Mouse (Mus musculus): ENCODE measurements around the gene Pf4. TPM values are rescaled to one million over a fixed set of nuclear protein-coding genes. Genes with fewer than 3 reads are reported as not detected.

Gene Pf4
- total RNA-seq, 1 experiment: not detected

- H3K36me3 ChIP-seq (ENCODE audit: control insufficient read depth, insufficient read depth, low read length, poor library complexity, severe bottlenecking): no peaks in the 10 kb centered on the region
- H3K9me3 ChIP-seq (ENCODE audit: control insufficient read depth, insufficient read depth, low read depth, low read length): no peaks in the 10 kb centered on the region
- no peak overlapping the region for H3K4me3 ChIP-seq (ENCODE audit: insufficient read depth in 1 of 2, low read depth in 1 of 2, low read length in 2 of 2, poor library complexity in 1 of 2, severe bottlenecking in 1 of 2)
- no peak overlapping the region for H3K27ac ChIP-seq (ENCODE audit: insufficient read depth, low read depth, low read length, poor library complexity, severe bottlenecking)
- in situ Hi-C loops (cut with MboI; ENCODE audit: low sequenced_read_pairs in 2 of 2, unreplicated experiment in 2 of 2): no loop called here
- no peak overlapping the region for H3K9ac ChIP-seq (ENCODE audit: insufficient read depth, low read depth, low read length, poor library complexity, severe bottlenecking)
- H3K4me1 ChIP-seq (ENCODE audit: control insufficient read depth in 2 of 2, insufficient read depth in 2 of 2, low read length in 2 of 2, poor library complexity in 1 of 2): no peaks in the 10 kb centered on the region
- DNase-seq (ENCODE audit: low read depth, low spot score): no peak
- TF ChIP-seq ZC3H11A (IDR thresholded peaks at IDR 0.05; ENCODE audit: borderline replicate concordance, low read depth, low read length) (no peak), MAFK (IDR thresholded peaks at IDR 0.05; ENCODE audit: insufficient read depth, low read depth, low read length) (peak; percentile 97), ZNF384 (IDR thresholded peaks at IDR 0.05; ENCODE audit: low read depth, low read length) (no peak), CHD2 (IDR thresholded peaks at IDR 0.05; ENCODE audit: low read depth, low read length) (no peak), HCFC1 (IDR thresholded peaks at IDR 0.05; ENCODE audit: borderline replicate concordance, insufficient read depth, low read length) (no peak)
Observed at GRCm38 (mm10) chr5:90771369-90771768, 866 bp upstream of the Pf4 start.

DNA sequence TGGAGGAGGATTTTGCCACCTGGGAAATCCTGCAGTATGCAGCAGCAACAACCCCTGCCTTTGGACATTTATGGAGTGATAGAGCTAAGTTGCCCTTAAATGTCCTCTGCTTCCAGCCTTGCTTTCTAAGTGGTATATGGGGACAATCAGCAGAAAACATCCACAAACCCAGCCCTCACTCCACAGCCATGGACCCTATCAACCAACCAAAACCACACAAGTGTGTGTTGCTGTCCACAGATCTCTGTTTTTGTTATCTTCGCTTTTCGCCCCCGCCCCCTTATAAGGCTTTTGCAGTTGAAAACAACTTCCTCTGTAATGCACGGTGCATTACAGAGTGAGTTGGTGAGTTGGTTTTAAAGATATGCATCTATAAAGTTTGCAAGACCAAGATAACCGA is 3.3 kb downstream of the Pf4 start:
- Histone ChIP-seq H3K9me3 (ENCODE audit: control insufficient read depth, insufficient read depth, low read depth, low read length) (no peaks in the 10 kb centered on the region), H3K9ac (ENCODE audit: insufficient read depth, low read depth, low read length, poor library complexity, severe bottlenecking) (no peak overlapping the region), H3K4me3 (ENCODE audit: insufficient read depth in 1 of 2, low read depth in 1 of 2, low read length in 2 of 2, poor library complexity in 1 of 2, severe bottlenecking in 1 of 2) (no peak overlapping the region), H3K4me1 (ENCODE audit: control insufficient read depth in 2 of 2, insufficient read depth in 2 of 2, low read length in 2 of 2, poor library complexity in 1 of 2) (peaks cover 0 to 9% of the 10 kb centered on the region in 2 experiments; a peak in 2 of 4 replicates), H3K27ac (ENCODE audit: insufficient read depth, low read depth, low read length, poor library complexity, severe bottlenecking) (no peak overlapping the region), H3K36me3 (ENCODE audit: control insufficient read depth, insufficient read depth, low read length, poor library complexity, severe bottlenecking) (no peaks in the 10 kb centered on the region)
- TF ChIP-seq ZC3H11A (IDR thresholded peaks at IDR 0.05; ENCODE audit: borderline replicate concordance, low read depth, low read length) (no peak), HCFC1 (IDR thresholded peaks at IDR 0.05; ENCODE audit: borderline replicate concordance, insufficient read depth, low read length) (no peak), CHD2 (IDR thresholded peaks at IDR 0.05; ENCODE audit: low read depth, low read length) (no peak), MAFK (IDR thresholded peaks at IDR 0.05; ENCODE audit: insufficient read depth, low read depth, low read length) (no peak), ZNF384 (IDR thresholded peaks at IDR 0.05; ENCODE audit: low read depth, low read length) (no peak)
- no peak for DNase-seq (ENCODE audit: low read depth, low spot score)
- in situ Hi-C loops (cut with MboI; ENCODE audit: low sequenced_read_pairs in 2 of 2, unreplicated experiment in 2 of 2): loop anchor here in 1 of 2 experiments (25.0 kb wide), 1 partner anchor 113 kb away; no protein-coding TSS in a partner anchor

DNA sequence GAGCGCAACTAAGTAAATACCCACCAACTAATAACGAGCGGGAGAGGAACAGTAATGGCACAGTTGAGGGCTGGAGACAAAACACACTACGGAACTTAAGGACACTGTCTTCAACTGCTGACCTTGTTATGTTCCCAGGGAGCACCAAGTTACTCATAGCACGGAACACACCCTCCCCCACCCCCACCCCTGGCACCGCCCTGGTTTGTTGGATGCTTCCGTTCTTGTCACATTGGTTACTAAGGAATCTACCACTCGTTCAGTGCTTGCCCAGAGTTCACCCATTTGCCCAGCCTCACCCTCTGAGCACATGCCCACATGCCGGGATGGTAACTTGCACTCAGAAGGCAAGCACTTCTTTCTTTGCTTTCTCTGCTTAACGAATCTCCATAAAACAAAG is 5.4 kb downstream of the Pf4 start:
- H3K27ac ChIP-seq (ENCODE audit: insufficient read depth, low read depth, low read length, poor library complexity, severe bottlenecking): no peak overlapping the region
- TF ChIP-seq HCFC1 (IDR thresholded peaks at IDR 0.05; ENCODE audit: borderline replicate concordance, insufficient read depth, low read length) (no peak), ZC3H11A (IDR thresholded peaks at IDR 0.05; ENCODE audit: borderline replicate concordance, low read depth, low read length) (no peak), CHD2 (IDR thresholded peaks at IDR 0.05; ENCODE audit: low read depth, low read length) (no peak)
- no peak overlapping the region for H3K9ac ChIP-seq (ENCODE audit: insufficient read depth, low read depth, low read length, poor library complexity, severe bottlenecking)
- H3K9me3 ChIP-seq (ENCODE audit: control insufficient read depth, insufficient read depth, low read depth, low read length): no peaks in the 10 kb centered on the region
- in situ Hi-C loops (cut with MboI; ENCODE audit: low sequenced_read_pairs in 2 of 2, unreplicated experiment in 2 of 2): loop anchor here in 1 of 2 experiments (25.0 kb wide), 1 partner anchor 115 kb away; no protein-coding TSS in a partner anchor
- no peaks in the 10 kb centered on the region for H3K36me3 ChIP-seq (ENCODE audit: control insufficient read depth, insufficient read depth, low read length, poor library complexity, severe bottlenecking)
- H3K4me3 ChIP-seq (ENCODE audit: insufficient read depth in 1 of 2, low read depth in 1 of 2, low read length in 2 of 2, poor library complexity in 1 of 2, severe bottlenecking in 1 of 2): no peak overlapping the region
- peaks cover 0 to 9% of the 10 kb centered on the region in 2 experiments; a peak in 2 of 4 replicates for H3K4me1 ChIP-seq (ENCODE audit: control insufficient read depth in 2 of 2, insufficient read depth in 2 of 2, low read length in 2 of 2, poor library complexity in 1 of 2)
- no peak for DNase-seq (ENCODE audit: low read depth, low spot score)

DNA sequence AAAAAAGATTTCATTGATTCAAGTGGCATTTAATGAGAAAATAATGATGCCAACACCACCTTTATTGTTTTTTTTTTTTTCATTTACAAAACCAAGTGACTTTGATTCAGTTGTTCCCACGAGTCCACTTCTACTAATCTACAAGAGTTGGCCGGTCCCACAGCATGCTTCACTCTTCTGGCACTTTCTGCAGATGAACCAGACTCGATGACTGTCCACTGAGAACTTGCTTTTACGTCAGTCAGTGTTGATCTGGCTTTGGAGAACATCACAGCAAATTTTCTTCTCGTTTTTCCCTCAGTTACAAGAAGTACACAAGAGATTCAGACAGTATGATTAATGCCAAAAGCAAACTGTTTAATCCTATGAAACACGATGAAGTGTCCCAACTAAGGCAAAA is 6.6 kb downstream of the Pf4 start:
- in situ Hi-C loops (cut with MboI; ENCODE audit: low sequenced_read_pairs in 2 of 2, unreplicated experiment in 2 of 2): loop anchor here in 1 of 2 experiments (25.0 kb wide), 1 partner anchor 117 kb away; no protein-coding TSS in a partner anchor
- TF ChIP-seq CHD2 (IDR thresholded peaks at IDR 0.05; ENCODE audit: low read depth, low read length): no peak
- no peak for TF ChIP-seq ZC3H11A (IDR thresholded peaks at IDR 0.05; ENCODE audit: borderline replicate concordance, low read depth, low read length)
- no peak for TF ChIP-seq ZNF384 (IDR thresholded peaks at IDR 0.05; ENCODE audit: low read depth, low read length)
- TF ChIP-seq MAFK (IDR thresholded peaks at IDR 0.05; ENCODE audit: insufficient read depth, low read depth, low read length): no peak
- TF ChIP-seq HCFC1 (IDR thresholded peaks at IDR 0.05; ENCODE audit: borderline replicate concordance, insufficient read depth, low read length): no peak
- no peaks in the 10 kb centered on the region for H3K36me3 ChIP-seq (ENCODE audit: control insufficient read depth, insufficient read depth, low read length, poor library complexity, severe bottlenecking)

GRCm38 (mm10) chr5:90783697-90784096 is 11.5 kb downstream of the Pf4 start:
- H3K4me1 ChIP-seq (ENCODE audit: control insufficient read depth in 2 of 2, insufficient read depth in 2 of 2, low read length in 2 of 2, poor library complexity in 1 of 2): no peaks in the 10 kb centered on the region
- no peaks in the 10 kb centered on the region for H3K36me3 ChIP-seq (ENCODE audit: control insufficient read depth, insufficient read depth, low read length, poor library complexity, severe bottlenecking)
- in situ Hi-C loops (cut with MboI; ENCODE audit: low sequenced_read_pairs in 2 of 2, unreplicated experiment in 2 of 2): loop anchor here (10.0 to 25.0 kb wide), 2 partner anchors 121 to 129 kb away; no protein-coding TSS in a partner anchor
- H3K4me3 ChIP-seq (ENCODE audit: insufficient read depth in 1 of 2, low read depth in 1 of 2, low read length in 2 of 2, poor library complexity in 1 of 2, severe bottlenecking in 1 of 2): no peak overlapping the region
- H3K27ac ChIP-seq (ENCODE audit: insufficient read depth, low read depth, low read length, poor library complexity, severe bottlenecking): no peak overlapping the region
- no peak overlapping the region for H3K9ac ChIP-seq (ENCODE audit: insufficient read depth, low read depth, low read length, poor library complexity, severe bottlenecking)
- H3K9me3 ChIP-seq (ENCODE audit: control insufficient read depth, insufficient read depth, low read depth, low read length): no peaks in the 10 kb centered on the region
- DNase-seq (ENCODE audit: low read depth, low spot score): no peak
- TF ChIP-seq ZC3H11A (IDR thresholded peaks at IDR 0.05; ENCODE audit: borderline replicate concordance, low read depth, low read length): no peak
- TF ChIP-seq MAFK (IDR thresholded peaks at IDR 0.05; ENCODE audit: insufficient read depth, low read depth, low read length): no peak
- no peak for TF ChIP-seq HCFC1 (IDR thresholded peaks at IDR 0.05; ENCODE audit: borderline replicate concordance, insufficient read depth, low read length)
- no peak for TF ChIP-seq ZNF384 (IDR thresholded peaks at IDR 0.05; ENCODE audit: low read depth, low read length)
- TF ChIP-seq CHD2 (IDR thresholded peaks at IDR 0.05; ENCODE audit: low read depth, low read length): no peak

More for the DNA sequence above, 6.6 kb downstream of the Pf4 start:
- Histone ChIP-seq H3K4me3 (ENCODE audit: insufficient read depth in 1 of 2, low read depth in 1 of 2, low read length in 2 of 2, poor library complexity in 1 of 2, severe bottlenecking in 1 of 2) (no peak overlapping the region), H3K4me1 (ENCODE audit: control insufficient read depth in 2 of 2, insufficient read depth in 2 of 2, low read length in 2 of 2, poor library complexity in 1 of 2) (peaks cover 0 to 9% of the 10 kb centered on the region in 2 experiments; a peak in 2 of 4 replicates), H3K9ac (ENCODE audit: insufficient read depth, low read depth, low read length, poor library complexity, severe bottlenecking) (no peak overlapping the region), H3K9me3 (ENCODE audit: control insufficient read depth, insufficient read depth, low read depth, low read length) (no peaks in the 10 kb centered on the region), H3K27ac (ENCODE audit: insufficient read depth, low read depth, low read length, poor library complexity, severe bottlenecking) (no peak overlapping the region)
- DNase-seq (ENCODE audit: low read depth, low spot score): no peak
